Mouse (Mus musculus) hindbrain, embryonic 11.5 days (tissue): ENCODE results near the gene Pip5k1c. TPM values are rescaled to one million over a fixed set of nuclear protein-coding genes. Genes with fewer than 3 reads are reported as not detected.

ENCODE experiments used
- ATAC-seq: fragments of 200-750 bp; cut with Nextera tagmentation; 2 replicates; pipeline ENCODE4 v1.8.0; 2017; ENCODE audit warnings: mild to moderate bottlenecking, moderate TSS enrichment, moderate library complexity; ENCODE audit not compliant: low FRiP score
- DNase-seq: peaks from one replicate; pipeline ENCODE4 v3.0.0-alpha.2; 2015; ENCODE audit warnings: low spot score
- H3K27ac ChIP-seq: fragments of 300-500 bp; sonication (generic); 2 replicates; pipeline ENCODE4 v1.5.1; 2014; ENCODE audit warnings: mild to moderate bottlenecking, low read depth, low read length
- H3K27me3 ChIP-seq: fragments of 300-500 bp; sonication (generic); 2 replicates; pipeline ENCODE4 v1.6.1; 2014; ENCODE audit warnings: mild to moderate bottlenecking, low read length, moderate library complexity, mixed read lengths; ENCODE audit not compliant: control insufficient read depth, insufficient read depth
- H3K36me3 ChIP-seq: fragments of 300-500 bp; sonication (generic); 2 replicates; pipeline ENCODE4 v1.6.1; 2014; ENCODE audit warnings: mild to moderate bottlenecking, low read length, moderate library complexity, mixed read lengths; ENCODE audit not compliant: control insufficient read depth, insufficient read depth
- H3K4me1 ChIP-seq: fragments of 300-500 bp; sonication (generic); replicated peaks from 2 replicates; pipeline ENCODE4 v1.6.1; 2014; ENCODE audit warnings: low read length, mixed read lengths; ENCODE audit not compliant: control insufficient read depth, insufficient read depth
- H3K4me2 ChIP-seq: fragments of 300-500 bp; sonication (generic); replicated peaks from 2 replicates; pipeline ENCODE4 v1.6.1; 2014; ENCODE audit warnings: mild to moderate bottlenecking, low read depth, low read length
- H3K4me3 ChIP-seq: fragments of 300-500 bp; sonication (generic); 2 replicates; pipeline ENCODE4 v1.5.1; 2014; ENCODE audit warnings: low read depth, low read length
- H3K9ac ChIP-seq: fragments of 300-500 bp; sonication (generic); 2 replicates; pipeline ENCODE4 v1.6.1; 2014; ENCODE audit warnings: low read depth, low read length
- H3K9me3 ChIP-seq: fragments of 300-500 bp; sonication (generic); 2 replicates; pipeline ENCODE4 v1.6.1; 2016; ENCODE audit warnings: low read length; ENCODE audit not compliant: control insufficient read depth
- WGBS: fragments of 180-500 bp; shearing (Covaris S2); extraction: QIAGEN DNeasy Blood & Tissue Kit; methylation state at CpG from one replicate; pipeline ENCODE4 v1.1.7; 2014; 5-methylcytosine and 5-hydroxymethylcytosine counted together
- polyA plus RNA-seq: library from polyadenylated mRNA; unstranded; fragments of >200 nt; fragmentation: Nextera tagmentation; extraction: Ambion mirVana; gene quantifications from 2 replicates; pipeline ENCODE4 v1.2.1, GENCODE M21; 2014

Pip5k1c gene
- polyA plus RNA-seq, 1 experiment from 2014 or later = 47.0 TPM

DNA sequence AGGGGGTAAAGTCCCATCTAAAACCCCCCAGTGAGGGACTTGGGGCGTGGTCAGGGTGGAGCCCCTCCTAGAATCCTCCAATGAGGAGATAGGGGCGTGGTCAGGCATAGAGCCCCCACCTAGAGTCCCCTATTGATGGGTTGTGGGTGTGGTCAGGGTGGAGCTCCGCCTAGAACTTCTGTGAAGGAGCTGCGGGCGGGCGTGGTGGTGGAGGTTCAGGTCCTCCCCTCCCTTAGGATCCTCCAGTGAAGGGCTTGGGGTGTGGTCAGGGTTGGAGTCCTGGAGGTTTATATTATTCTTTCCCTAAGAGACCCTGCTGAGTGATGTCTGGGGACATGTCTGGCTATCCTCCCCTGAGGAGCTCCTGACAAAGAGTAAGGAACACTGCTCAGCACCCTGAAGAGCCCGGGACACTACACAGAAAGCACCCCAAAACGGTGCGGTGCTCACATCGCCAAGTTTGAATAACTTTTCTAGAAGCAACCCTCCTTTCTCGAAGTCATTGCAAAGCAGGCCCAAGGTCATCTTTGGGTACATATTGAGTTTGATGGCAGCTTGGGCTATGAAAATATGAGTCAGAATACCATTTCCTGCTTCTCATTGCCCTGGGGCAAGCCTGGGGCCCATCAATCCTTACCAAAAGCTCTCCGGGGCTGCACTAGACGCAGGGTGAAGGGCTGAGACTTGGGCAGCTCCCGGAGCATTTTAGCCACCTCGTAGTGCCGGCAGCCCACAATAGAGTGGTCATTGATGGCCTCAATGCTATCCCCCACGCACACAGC is 48.0 kb downstream of the Pip5k1c start:
- Histone ChIP-seq H3K9me3 (no peaks in the 10 kb centered on the region), H3K36me3 (no peaks in the 10 kb centered on the region; the same call in 1 of the 2 replicates), H3K9ac (no peak overlapping the region), H3K27ac (no peak overlapping the region), H3K27me3 (peaks cover 41% of the 10 kb centered on the region), H3K4me2 (no peak overlapping the region), H3K4me1 (peaks cover 3% of the 10 kb centered on the region), H3K4me3 (no peak overlapping the region)
- 38% methylated on average over 15 of the region's 17 CpGs for WGBS
- DNase-seq = no peak
- no peak for ATAC-seq

DNA sequence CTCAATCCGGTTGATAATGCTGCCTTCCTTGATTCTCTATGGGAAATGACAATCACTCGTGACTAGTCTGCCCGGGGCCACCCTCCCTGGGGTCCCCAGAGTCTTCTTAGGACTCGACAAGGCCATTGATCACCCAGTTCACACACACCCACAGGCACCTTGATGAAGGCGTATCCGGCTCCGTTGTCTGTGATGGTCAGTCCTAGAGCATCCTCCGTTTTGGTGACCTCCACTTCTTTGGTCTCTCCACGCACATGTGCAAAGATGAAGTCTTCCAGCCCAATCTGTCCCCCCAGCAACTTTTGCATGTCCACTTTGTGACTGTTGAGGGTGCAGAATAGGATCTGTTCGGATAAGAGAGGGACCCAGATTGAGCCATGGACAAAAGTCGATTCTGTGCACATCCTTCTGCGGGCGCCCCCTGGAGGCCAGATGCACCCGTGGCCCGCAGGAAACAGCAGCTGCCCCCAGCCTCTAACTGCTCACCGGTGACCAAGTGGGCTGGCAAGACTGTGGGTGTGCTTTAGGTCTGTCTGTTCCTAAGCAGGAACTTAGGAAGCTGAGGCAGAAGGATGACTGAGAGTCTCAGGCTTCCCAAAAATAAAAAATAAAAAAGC is 48.7 kb downstream of the Pip5k1c start:
- WGBS = 32% methylated on average over 16 of the region's 16 CpGs
- no peak overlapping the region for H3K27ac ChIP-seq
- peaks cover 3% of the 10 kb centered on the region; the same call in 1 of the 2 replicates for H3K4me1 ChIP-seq
- no peak overlapping the region for H3K4me3 ChIP-seq
- no peak overlapping the region for H3K9ac ChIP-seq
- no peaks in the 10 kb centered on the region; the same call in 1 of the 2 replicates for H3K36me3 ChIP-seq
- no peak for ATAC-seq
- H3K9me3 ChIP-seq = no peaks in the 10 kb centered on the region
- H3K27me3 ChIP-seq = peaks cover 41% of the 10 kb centered on the region
- DNase-seq = peak; percentile 85
- H3K4me2 ChIP-seq = no peak overlapping the region

DNA sequence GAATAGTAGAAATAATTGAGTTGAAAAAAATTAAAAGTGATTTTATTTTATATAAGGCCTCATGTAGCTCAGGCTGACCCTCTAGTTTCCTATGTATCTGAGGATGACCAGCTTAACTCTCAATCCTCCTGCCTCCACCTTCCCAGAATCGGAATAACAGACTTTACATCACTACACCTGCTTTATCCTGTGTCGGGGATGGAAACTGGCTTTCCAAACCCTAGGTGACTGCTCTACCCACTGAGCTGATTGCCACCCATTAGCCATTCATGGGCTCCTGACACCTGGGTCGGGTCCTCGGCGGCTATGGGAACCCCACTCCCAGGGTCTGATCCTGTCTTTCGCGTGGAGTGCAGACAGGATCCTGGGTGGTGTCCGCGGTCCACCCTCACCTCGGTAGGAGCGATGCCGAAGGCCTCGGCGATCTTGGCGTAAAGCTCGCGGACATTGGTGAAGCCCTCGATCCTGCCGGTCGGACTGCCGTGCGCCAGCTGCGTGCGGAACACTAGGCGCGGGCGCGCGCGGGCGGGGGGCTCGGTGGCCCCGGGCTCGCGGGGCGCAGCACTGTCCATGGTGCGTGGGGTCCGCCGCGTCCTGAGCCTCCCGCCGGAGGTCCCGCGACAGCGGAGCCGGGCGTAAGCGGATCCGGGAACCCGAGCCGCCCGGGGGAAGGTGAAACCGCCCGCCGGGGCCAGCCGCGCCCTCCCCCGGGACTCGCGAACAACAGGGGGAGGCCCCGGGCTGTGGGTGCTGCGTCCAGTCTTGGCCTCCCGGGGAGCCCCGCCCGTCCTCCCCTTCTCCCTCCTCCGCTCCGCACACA is 50.1 kb downstream of the Pip5k1c start, which contains the start of gene Gipc3:
Gene Gipc3, minus strand, starts transcription at position 581 of the 820 bp plus-strand sequence.
- DNase-seq (no peak), ATAC-seq (no peak)
- Histone ChIP-seq H3K4me3 (peak within 1 kb of the TSS; percentile 30), H3K9me3 (no peaks in the 10 kb centered on the region), H3K36me3 (no peaks in the 10 kb centered on the region; the same call in 1 of the 2 replicates), H3K9ac (peak within 1 kb of the TSS; percentile 50), H3K27me3 (peaks cover 42% of the 10 kb centered on the region), H3K4me1 (peaks cover 6% of the 10 kb centered on the region; the same call in 1 of the 2 replicates), H3K4me2 (peak within 1 kb of the TSS; percentile 65), H3K27ac (no peak within 1 kb of the TSS)
- WGBS = 4% methylated on average over 62 of the region's 67 CpGs

DNA sequence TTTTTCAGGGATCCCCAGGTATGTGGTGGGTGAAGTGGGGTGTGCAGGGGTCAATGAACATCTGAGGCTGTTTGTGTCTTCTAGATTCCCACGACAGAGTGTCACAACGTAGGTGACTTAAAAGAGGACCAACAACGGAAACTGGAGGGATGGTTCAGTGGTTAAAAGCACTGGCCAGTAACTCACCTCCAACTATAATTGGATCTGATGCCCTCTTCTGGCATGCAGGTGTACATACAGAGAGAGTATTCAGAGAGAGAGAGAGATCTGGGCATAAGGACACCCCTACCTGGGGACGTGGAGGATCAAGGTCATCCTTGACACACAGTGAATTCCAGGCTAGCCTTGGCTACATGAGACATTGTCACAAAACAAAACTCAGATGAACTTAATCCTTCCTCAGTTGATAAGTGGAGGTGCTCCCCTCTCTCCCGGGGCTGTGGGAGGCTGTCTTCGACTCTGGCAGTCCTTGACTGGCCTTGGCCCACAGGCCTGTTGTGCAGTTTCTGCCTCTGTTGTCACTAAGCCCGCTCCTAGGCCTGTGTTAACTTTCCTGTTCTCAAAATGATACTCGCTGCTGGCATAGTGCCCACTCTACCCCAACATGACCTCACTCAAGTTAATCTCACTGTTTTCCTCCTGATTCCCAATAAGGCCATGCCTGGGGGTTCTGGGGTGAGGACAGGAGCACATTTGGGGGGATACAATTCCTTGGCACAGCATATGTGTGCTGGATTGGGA is 51.8 kb downstream of the Pip5k1c start:
- H3K27me3 ChIP-seq = peaks cover 42% of the 10 kb centered on the region
- H3K9ac ChIP-seq = no peak overlapping the region
- WGBS = 60% methylated on average over 8 of the region's 8 CpGs
- DNase-seq = no peak
- H3K27ac ChIP-seq = no peak overlapping the region
- H3K4me3 ChIP-seq = no peak overlapping the region
- H3K9me3 ChIP-seq = no peaks in the 10 kb centered on the region
- H3K4me2 ChIP-seq = no peak overlapping the region
- no peaks in the 10 kb centered on the region; the same call in 1 of the 2 replicates for H3K36me3 ChIP-seq
- peaks cover 13% of the 10 kb centered on the region; the same call in 1 of the 2 replicates for H3K4me1 ChIP-seq
- ATAC-seq = no peak

DNA sequence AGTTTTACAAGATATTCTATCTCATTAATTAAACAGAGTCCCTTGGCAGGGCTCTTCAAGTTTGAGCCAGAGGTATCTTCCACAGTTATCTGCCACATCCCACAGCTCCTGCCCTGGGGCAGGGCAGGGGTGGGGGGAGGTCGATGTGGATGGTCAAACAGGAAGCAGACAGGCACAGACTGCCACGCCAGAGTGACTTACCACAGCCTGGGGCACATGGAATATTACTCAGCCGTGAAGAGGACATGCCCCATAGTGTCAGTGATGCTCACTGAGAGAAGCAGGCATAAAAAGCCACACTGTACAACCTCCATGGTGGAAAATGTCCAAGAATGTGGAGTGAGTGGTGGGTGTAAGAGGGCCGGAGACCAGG is 52.4 kb downstream of the Pip5k1c start:
- DNase-seq (no peak), ATAC-seq (no peak)
- H3K27me3 ChIP-seq = peaks cover 42% of the 10 kb centered on the region
- H3K9ac ChIP-seq = no peak overlapping the region
- no peaks in the 10 kb centered on the region for H3K9me3 ChIP-seq
- H3K36me3 ChIP-seq = no peaks in the 10 kb centered on the region; the same call in 1 of the 2 replicates
- H3K4me2 ChIP-seq = no peak overlapping the region
- H3K4me3 ChIP-seq = no peak overlapping the region
- peaks cover 13% of the 10 kb centered on the region; the same call in 1 of the 2 replicates for H3K4me1 ChIP-seq
- WGBS = 90% methylated on average over 4 of the region's 4 CpGs
- no peak overlapping the region for H3K27ac ChIP-seq

DNA sequence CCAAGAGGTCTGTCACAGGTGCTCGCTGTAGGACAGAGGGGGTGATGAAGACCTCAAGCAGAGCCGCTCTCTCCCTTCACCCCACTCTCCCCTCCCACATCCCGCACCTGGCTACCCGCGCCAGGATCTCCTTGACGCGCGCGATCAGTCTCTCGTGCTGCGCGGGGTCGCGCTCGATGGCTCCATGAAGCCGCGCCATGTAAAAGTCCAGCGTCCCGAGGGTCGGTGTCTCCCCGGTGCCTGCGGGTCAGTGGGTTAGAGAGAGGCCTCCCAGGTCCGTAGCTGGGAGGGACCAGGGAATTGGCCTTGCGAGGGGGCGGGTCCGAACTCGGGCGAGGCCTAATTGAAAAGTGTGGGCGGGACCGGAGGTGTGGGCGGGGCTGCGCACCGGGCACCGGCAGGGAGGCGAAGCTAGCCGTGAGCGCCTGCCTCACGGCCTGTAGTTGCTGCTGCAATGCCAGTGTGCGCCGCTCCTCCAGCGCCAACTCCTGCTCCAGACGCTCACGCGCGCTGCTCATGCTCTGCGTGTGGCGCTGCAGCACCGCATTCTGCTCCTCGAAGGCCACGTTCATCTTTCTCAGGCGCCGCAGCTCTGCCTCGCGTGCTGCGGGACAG is 53.8 kb downstream of the Pip5k1c start:
- H3K4me1 ChIP-seq = peaks cover 16% of the 10 kb centered on the region; the same call in 1 of the 2 replicates
- 0 out of 2 replicates have a peak overlapping the region, but pooled peaks have one; percentile 24 for H3K27ac ChIP-seq
- H3K4me3 ChIP-seq = peak overlapping the region; percentile 14
- 4% methylated on average over 53 of the region's 55 CpGs for WGBS
- no peaks in the 10 kb centered on the region for H3K9me3 ChIP-seq
- peaks cover 40% of the 10 kb centered on the region for H3K27me3 ChIP-seq
- H3K36me3 ChIP-seq = no peaks in the 10 kb centered on the region; the same call in 1 of the 2 replicates
- H3K4me2 ChIP-seq = peak overlapping the region; percentile 36
- no peak for ATAC-seq
- peak; percentile 68 for DNase-seq
- H3K9ac ChIP-seq = 0 out of 2 replicates have a peak overlapping the region, but pooled peaks have one; percentile 11

DNA sequence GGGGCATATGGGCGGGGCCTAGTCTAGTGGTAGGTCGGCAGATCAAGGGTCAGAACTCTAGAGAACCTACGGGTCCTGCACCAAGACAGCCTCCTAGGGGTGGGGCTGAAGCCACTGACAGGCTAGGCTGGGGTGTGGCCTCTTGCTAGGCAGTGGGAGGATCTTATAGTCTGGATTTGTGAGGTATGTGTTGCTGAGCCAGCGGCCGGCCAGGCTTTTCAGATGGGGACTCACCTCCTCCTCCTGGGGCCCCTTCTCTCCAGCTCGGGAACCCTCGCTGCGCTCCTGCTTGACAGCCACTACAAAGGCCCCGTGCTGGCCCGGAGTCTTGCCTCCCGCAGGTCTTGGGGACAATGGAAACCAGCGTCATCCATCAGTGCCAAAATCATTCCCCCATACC is 56.4 kb downstream of the Pip5k1c start:
- Histone ChIP-seq H3K27me3 (peaks cover 17% of the 10 kb centered on the region), H3K27ac (no peak overlapping the region), H3K9me3 (no peaks in the 10 kb centered on the region), H3K9ac (peak overlapping the region; percentile 88), H3K4me1 (peaks cover 13% of the 10 kb centered on the region; the same call in 1 of the 2 replicates), H3K36me3 (no peaks in the 10 kb centered on the region; the same call in 1 of the 2 replicates), H3K4me3 (peak overlapping the region; percentile 90), H3K4me2 (peak overlapping the region; percentile 89)
- DNase-seq = no peak
- 3% methylated on average over 11 of the region's 12 CpGs for WGBS
- no peak for ATAC-seq
